Mouse (Mus musculus): ENCODE data around the gene Csrp1.

Csrp1 gene

GRCm38 (mm10) chr1:135778780-135779535, 59.1 kb downstream of the Csrp1 start, which contains the start of gene Tnni1:
Gene Tnni1 (plus strand): TSS chr1:135779434.
- no peak for DNase-seq

GRCm38 (mm10) chr1:135780649-135781048, 60.8 kb downstream of the Csrp1 start:
- DNase-seq = no peak

GRCm38 (mm10) chr1:135781220-135781619, 61.4 kb downstream of the Csrp1 start:
- peak; percentile 48 for DNase-seq

GRCm38 (mm10) chr1:135782816-135783215, 63.0 kb downstream of the Csrp1 start:
- no peak for DNase-seq

GRCm38 (mm10) chr1:135787799-135788198, 67.9 kb downstream of the Csrp1 start:
- DNase-seq = peak; percentile 49

GRCm38 (mm10) chr1:135788708-135789107, 68.8 kb downstream of the Csrp1 start:
- DNase-seq = no peak

GRCm38 (mm10) chr1:135789815-135790214, 70.0 kb downstream of the Csrp1 start:
- no peak for DNase-seq

- DNase-seq = no peak
Observed at GRCm38 (mm10) chr1:135792143-135792939, 72.5 kb downstream of the Csrp1 start.

GRCm38 (mm10) chr1:135793370-135794215, 73.7 kb downstream of the Csrp1 start:
- DNase-seq = no peak

GRCm38 (mm10) chr1:135794216-135795134, 74.6 kb downstream of the Csrp1 start:
- no peak for DNase-seq

- no peak for DNase-seq
Observed at GRCm38 (mm10) chr1:135798492-135798891, 78.6 kb downstream of the Csrp1 start.

- DNase-seq = no peak
Observed at GRCm38 (mm10) chr1:135799109-135799627, 79.3 kb downstream of the Csrp1 start.

GRCm38 (mm10) chr1:135800192-135800950, 80.5 kb downstream of the Csrp1 start:
- no peak for DNase-seq
